Mouse (Mus musculus): Measurements from ENCODE around the gene Ptgir.

DNA sequence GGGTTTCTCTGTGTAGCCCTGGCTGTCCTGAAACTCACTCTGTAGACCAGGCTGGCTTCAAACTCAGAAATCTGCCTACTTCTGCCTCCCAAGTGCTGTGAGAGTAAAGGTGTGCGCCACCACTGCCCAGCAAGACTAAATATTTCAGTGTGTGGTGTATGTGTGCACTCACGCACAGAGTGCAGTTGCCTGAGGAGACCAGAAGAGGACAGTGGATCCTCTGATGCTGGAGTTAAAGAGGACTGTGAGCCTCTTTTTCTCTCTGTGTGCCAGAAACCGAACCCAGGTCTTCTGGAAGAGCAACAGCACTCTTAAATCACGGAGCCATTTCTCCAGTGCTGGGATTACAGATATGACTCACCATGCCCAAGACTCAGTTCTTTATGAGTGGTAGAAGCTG is 32.9 kb upstream of the Ptgir start:
- TF ChIP-seq CTCF (IDR thresholded peaks at IDR 0.05) (0 out of 2 replicates have a peak, but pooled peaks have one; percentile 13), POLR2A (IDR thresholded peaks at IDR 0.05; ENCODE audit: insufficient read depth, low read depth, low read length) (no peak), EP300 (IDR thresholded peaks at IDR 0.05; ENCODE audit: insufficient read depth, low read depth, low read length) (no peak)

Measured in heart, adult 2 months (tissue).